Mouse (Mus musculus): Measurements from ENCODE around the gene Tbcd.

- TF ChIP-seq CTCF (IDR thresholded peaks at IDR 0.05; ENCODE audit: extremely low read depth, insufficient read length, insufficient replicate concordance, low read depth, low read length) (no peak), POLR2A (IDR thresholded peaks at IDR 0.05; ENCODE audit: low read depth, low read length) (no peak)
Observed at GRCm38 (mm10) chr11:121655807-121656511, 204.2 kb downstream of the Tbcd start.
